12 mouse cellular contexts compared by ENCODE assay signal in the genomic region with DNA sequence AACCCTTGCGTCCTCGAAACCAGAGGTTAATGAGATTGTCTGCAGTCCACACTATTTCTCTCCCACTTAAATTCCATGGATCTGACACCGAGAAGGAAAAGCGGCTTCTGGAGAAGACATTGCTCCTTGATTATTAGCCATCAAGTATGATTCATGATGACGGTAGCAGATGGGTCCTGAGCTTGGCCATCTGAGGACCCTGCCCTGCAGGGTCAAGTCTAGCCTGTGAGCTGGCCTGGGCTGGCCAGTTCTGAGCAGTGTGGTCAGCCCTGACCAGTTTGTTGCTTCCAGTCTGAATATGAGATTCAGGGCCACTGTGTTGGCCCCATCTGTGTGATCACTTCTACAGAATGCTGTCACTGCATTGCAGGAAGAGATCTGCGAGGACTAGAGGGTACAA.
"Had no signal": no experiment of that assay in that cellular context is flagged by ENCODE, and none has a peak within 500 bp of the region (broad histone marks: within the 10 kb centered on the region; RNA-seq: fewer than 3 reads in every experiment).

No protein-coding gene starts in this region.

- DNase-seq: left cerebral cortex, postnatal 4 days; liver; liver, embryonic 13.5 days; liver, postnatal 0 days; lung, adult 18-20 months; lung, adult 2 months; lung, embryonic 14.5 days; lung, postnatal 10 days; lung, postnatal 14 days; lung, postnatal 36 days; lung, postnatal 4 days; midbrain, embryonic 14.5 days had no signal
